Mouse (Mus musculus) heart, embryonic 11.5 days (tissue): ENCODE measurements around the gene Ankrd33b. TPM values are rescaled to one million over a fixed set of nuclear protein-coding genes. Genes with fewer than 3 reads are reported as not detected.
A peak's percentile ranks its signal among the peaks of the same experiment; 100 is the strongest.

ENCODE experiments used
- ATAC-seq: fragments of 200-750 bp; cut with Nextera tagmentation; replicated peaks from 2 replicates; pipeline ENCODE4 v1.8.0; 2017; ENCODE audit warnings: moderate library complexity; ENCODE audit not compliant: insufficient number of reproducible peaks, low FRiP score, low TSS enrichment
- H3K27ac ChIP-seq: fragments of 300-500 bp; sonication (generic); 2 replicates; pipeline ENCODE4 v1.5.1; 2014; ENCODE audit warnings: mild to moderate bottlenecking, low read depth, low read length
- H3K27me3 ChIP-seq: fragments of 300-500 bp; sonication (generic); 2 replicates; pipeline ENCODE4 v1.6.1; 2014; ENCODE audit warnings: mild to moderate bottlenecking, low read length, mixed read lengths; ENCODE audit not compliant: control insufficient read depth, insufficient read depth
- H3K36me3 ChIP-seq: fragments of 300-500 bp; sonication (generic); 2 replicates; pipeline ENCODE4 v1.6.1; 2014; ENCODE audit warnings: mild to moderate bottlenecking, low read length, moderate library complexity, mixed read lengths; ENCODE audit not compliant: control insufficient read depth, insufficient read depth
- H3K4me1 ChIP-seq: fragments of 300-500 bp; sonication (generic); 2 replicates; pipeline ENCODE4 v1.6.1; 2014; ENCODE audit warnings: low read length; ENCODE audit not compliant: control insufficient read depth, insufficient read depth
- H3K4me2 ChIP-seq: fragments of 300-500 bp; sonication (generic); 2 replicates; pipeline ENCODE4 v1.6.1; 2014; ENCODE audit warnings: mild to moderate bottlenecking, moderate library complexity
- H3K4me3 ChIP-seq: fragments of 300-500 bp; sonication (generic); 2 replicates; pipeline ENCODE4 v1.5.1; 2014; ENCODE audit warnings: low read depth, low read length
- H3K9ac ChIP-seq: fragments of 300-500 bp; sonication (generic); 2 replicates; pipeline ENCODE4 v1.6.1; 2014; ENCODE audit warnings: mild to moderate bottlenecking, low read depth, low read length, moderate library complexity
- H3K9me3 ChIP-seq: fragments of 300-500 bp; sonication (generic); replicated peaks from 2 replicates; pipeline ENCODE4 v1.6.1; 2016; ENCODE audit warnings: low read length; ENCODE audit not compliant: control insufficient read depth
- WGBS: fragments of 180-500 bp; shearing (Covaris S2); extraction: QIAGEN DNeasy Blood & Tissue Kit; methylation state at CpG from one replicate; pipeline ENCODE4 v1.1.7; 2014; ENCODE audit not compliant: insufficient replicate concordance; 5-methylcytosine and 5-hydroxymethylcytosine counted together
- polyA plus RNA-seq: library from polyadenylated mRNA; unstranded; fragments of >200 nt; fragmentation: Nextera tagmentation; extraction: Ambion mirVana; gene quantifications from 2 replicates; pipeline ENCODE4 v1.2.1, GENCODE M21; 2014

Gene Ankrd33b
- polyA plus RNA-seq, 1 experiment from 2014 or later: 2.2 TPM

DNA sequence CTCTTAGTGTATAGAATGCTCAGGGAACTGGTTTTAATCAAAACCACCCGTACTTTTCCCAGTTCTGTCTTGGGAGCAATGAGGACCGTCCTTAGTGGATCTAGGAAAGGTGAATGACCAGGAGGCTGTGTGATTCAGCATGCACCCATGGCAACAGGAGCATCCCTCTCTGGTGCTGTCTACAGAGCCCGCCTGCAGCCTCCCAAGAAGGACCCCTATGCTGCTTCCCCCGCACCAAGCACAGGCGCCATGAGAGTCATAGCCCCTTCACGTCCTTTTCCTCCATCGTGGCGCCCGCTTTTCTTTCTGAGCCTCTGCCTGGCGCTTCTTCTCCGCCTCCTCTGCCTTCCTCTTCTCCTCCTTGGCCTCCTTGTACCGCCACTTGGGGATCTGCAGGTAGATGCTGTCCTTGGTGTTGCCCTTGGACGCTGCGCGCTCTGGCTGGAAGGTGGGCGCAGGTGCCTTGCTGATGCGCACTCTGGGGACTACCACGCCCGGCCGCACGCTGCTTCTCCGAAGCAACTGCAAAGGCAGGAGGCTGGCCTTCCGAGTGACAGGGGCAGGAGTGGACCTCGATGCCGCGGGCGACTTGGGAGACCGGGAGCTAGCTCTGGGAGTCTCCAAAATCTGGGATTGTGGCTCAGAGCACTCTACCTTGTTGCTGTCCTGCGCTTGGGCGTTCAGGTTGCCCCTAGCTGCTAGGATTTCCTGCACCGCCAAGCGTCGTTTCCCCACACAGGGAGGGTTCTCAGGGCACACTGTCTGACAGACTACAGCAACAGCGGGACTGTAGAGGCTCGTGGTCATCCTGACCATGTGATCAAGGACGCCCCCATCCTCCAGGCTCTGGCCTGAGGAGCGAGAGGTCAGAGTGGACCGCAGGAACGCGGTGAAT lies 70.4 kb downstream of the Ankrd33b start:
- H3K36me3 ChIP-seq: no peaks in the 10 kb centered on the region
- no peak for ATAC-seq
- peaks cover 11% of the 10 kb centered on the region; the same call in 1 of the 2 replicates for H3K4me1 ChIP-seq
- peak overlapping the region; percentile 32 for H3K4me3 ChIP-seq
- WGBS: 13% methylated on average over 40 of the region's 40 CpGs
- peaks cover 30% of the 10 kb centered on the region for H3K27me3 ChIP-seq
- H3K4me2 ChIP-seq: peak overlapping the region; percentile 64
- H3K27ac ChIP-seq: no peak overlapping the region
- H3K9ac ChIP-seq: peak overlapping the region; percentile 12; the same call in 1 of the 2 replicates
- no peaks in the 10 kb centered on the region for H3K9me3 ChIP-seq

DNA sequence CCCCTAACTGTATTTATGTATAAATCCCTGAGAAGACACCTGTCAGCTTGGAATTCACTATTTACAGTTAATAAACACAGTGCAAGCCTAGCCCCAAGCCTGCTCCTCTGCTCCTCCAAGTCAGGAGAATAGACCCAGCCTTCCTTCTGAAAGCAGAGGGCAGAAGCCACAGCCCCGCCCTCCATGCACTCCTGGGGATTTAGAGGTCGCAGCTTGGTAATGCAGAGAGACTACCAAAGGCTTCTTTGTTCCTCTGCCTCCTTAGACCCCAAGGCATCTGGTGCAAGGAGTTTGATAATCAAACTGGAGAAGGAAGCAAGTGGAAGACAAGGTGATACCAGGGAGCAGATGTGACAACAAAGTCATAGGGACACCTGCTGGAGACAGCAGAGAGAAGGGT lies 73.2 kb downstream of the Ankrd33b start:
- Histone ChIP-seq H3K4me1 (peaks cover 11% of the 10 kb centered on the region; the same call in 1 of the 2 replicates), H3K27ac (no peak overlapping the region), H3K4me2 (no peak overlapping the region), H3K27me3 (peaks cover 30% of the 10 kb centered on the region), H3K9me3 (no peaks in the 10 kb centered on the region), H3K9ac (no peak overlapping the region), H3K36me3 (no peaks in the 10 kb centered on the region), H3K4me3 (no peak overlapping the region)
- WGBS: 17% methylated on average over 2 of the region's 2 CpGs
- no peak for ATAC-seq

- ATAC-seq: 0 out of 2 replicates have a peak, but pooled peaks have one; percentile 55
- Histone ChIP-seq H3K9me3 (no peaks in the 10 kb centered on the region), H3K27me3 (peaks cover 28% of the 10 kb centered on the region), H3K4me3 (no peak overlapping the region), H3K4me1 (peaks cover 11% of the 10 kb centered on the region; the same call in 1 of the 2 replicates), H3K36me3 (no peaks in the 10 kb centered on the region), H3K9ac (no peak overlapping the region), H3K27ac (no peak overlapping the region), H3K4me2 (no peak overlapping the region)
- 15% methylated on average over 3 of the region's 3 CpGs for WGBS
Observed at GRCm38 (mm10) chr15:31292627-31293026, 74.9 kb downstream of the Ankrd33b start.

GRCm38 (mm10) chr15:31285695-31286094 lies 81.8 kb downstream of the Ankrd33b start:
- Histone ChIP-seq H3K9ac (no peak overlapping the region), H3K27me3 (no peaks in the 10 kb centered on the region), H3K36me3 (no peaks in the 10 kb centered on the region), H3K9me3 (no peaks in the 10 kb centered on the region), H3K27ac (no peak overlapping the region), H3K4me1 (0 out of 2 replicates have a peak, but pooled peaks cover 6% of the 10 kb centered on the region), H3K4me2 (no peak overlapping the region), H3K4me3 (no peak overlapping the region)
- WGBS: 87% methylated on average over 3 of the region's 3 CpGs
- no peak for ATAC-seq

GRCm38 (mm10) chr15:31284922-31285631 lies 82.4 kb downstream of the Ankrd33b start:
- Histone ChIP-seq H3K9me3 (no peaks in the 10 kb centered on the region), H3K36me3 (no peaks in the 10 kb centered on the region), H3K27me3 (no peaks in the 10 kb centered on the region), H3K4me3 (no peak overlapping the region), H3K4me1 (0 out of 2 replicates have a peak, but pooled peaks cover 7% of the 10 kb centered on the region), H3K27ac (no peak overlapping the region), H3K4me2 (no peak overlapping the region), H3K9ac (no peak overlapping the region)
- 64% methylated on average over 17 of the region's 17 CpGs for WGBS
- no peak; the same call in 1 of the 2 replicates for ATAC-seq

DNA sequence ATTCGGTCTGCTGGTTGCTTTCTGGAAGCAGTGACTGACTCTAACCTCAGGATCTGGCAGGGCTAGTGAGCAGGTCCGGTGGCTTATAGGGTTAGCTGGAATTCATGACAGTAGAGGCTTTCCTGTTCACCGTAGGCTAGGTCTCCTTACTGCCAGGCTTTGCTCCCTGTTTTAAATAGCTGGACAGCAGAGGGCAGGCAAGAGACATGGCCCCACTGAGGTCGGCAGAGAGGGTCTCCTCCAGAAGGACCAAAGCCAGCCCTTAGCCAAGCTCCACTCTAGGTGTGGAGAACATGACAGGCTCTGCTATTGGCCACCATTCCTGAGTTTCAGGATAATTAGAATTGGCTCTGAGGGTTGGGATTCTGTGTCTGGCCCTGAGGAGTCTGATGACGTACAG lies 83.4 kb downstream of the Ankrd33b start:
- Histone ChIP-seq H3K4me2 (no peak overlapping the region), H3K27ac (no peak overlapping the region), H3K36me3 (no peaks in the 10 kb centered on the region), H3K4me3 (no peak overlapping the region), H3K4me1 (0 out of 2 replicates have a peak, but pooled peaks cover 7% of the 10 kb centered on the region), H3K9me3 (no peaks in the 10 kb centered on the region), H3K9ac (no peak overlapping the region), H3K27me3 (no peaks in the 10 kb centered on the region)
- ATAC-seq: no peak
- 49% methylated on average over 5 of the region's 5 CpGs for WGBS

DNA sequence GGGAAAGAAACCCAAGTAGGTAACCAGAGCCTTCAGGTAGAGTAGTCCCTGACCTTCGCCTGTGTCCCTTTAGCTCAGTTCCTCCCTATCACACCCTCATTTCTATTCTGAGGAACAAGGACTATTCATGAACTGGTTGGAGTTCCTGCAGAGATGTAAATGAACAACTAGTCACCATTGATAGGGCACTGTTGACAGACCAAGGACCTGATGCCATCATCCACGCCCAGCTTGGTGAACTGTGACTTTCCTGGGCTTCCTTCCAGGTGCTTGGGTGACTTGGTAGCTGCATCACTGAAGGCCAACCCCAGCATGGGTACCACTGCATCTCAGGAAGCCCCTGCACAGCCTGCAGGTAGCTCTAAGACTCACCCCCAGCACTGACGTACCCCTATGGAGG lies 85.2 kb downstream of the Ankrd33b start:
- Histone ChIP-seq H3K9ac (no peak overlapping the region), H3K27me3 (no peaks in the 10 kb centered on the region), H3K36me3 (no peaks in the 10 kb centered on the region), H3K9me3 (no peaks in the 10 kb centered on the region), H3K4me2 (no peak overlapping the region), H3K4me1 (0 out of 2 replicates have a peak, but pooled peaks cover 7% of the 10 kb centered on the region), H3K27ac (no peak overlapping the region), H3K4me3 (no peak overlapping the region)
- 72% methylated on average over 3 of the region's 3 CpGs for WGBS
- ATAC-seq: no peak

- H3K27ac ChIP-seq: no peak overlapping the region
- H3K36me3 ChIP-seq: no peaks in the 10 kb centered on the region
- no peak overlapping the region for H3K4me3 ChIP-seq
- 59% methylated on average over 13 of the region's 13 CpGs for WGBS
- no peak for ATAC-seq
- 0 out of 2 replicates have a peak, but pooled peaks cover 7% of the 10 kb centered on the region for H3K4me1 ChIP-seq
- no peaks in the 10 kb centered on the region for H3K9me3 ChIP-seq
- H3K27me3 ChIP-seq: no peaks in the 10 kb centered on the region
- no peak overlapping the region for H3K9ac ChIP-seq
- H3K4me2 ChIP-seq: no peak overlapping the region
Observed at GRCm38 (mm10) chr15:31281830-31282229, 85.7 kb downstream of the Ankrd33b start.
